Mouse (Mus musculus) forebrain, embryonic 15.5 days (tissue): ENCODE data around the gene Eva1b. TPM values are rescaled to one million over a fixed set of nuclear protein-coding genes. Genes with fewer than 3 reads are reported as not detected.

ENCODE experiments used
- ATAC-seq: fragments of 200-750 bp; cut with Nextera tagmentation; replicated peaks from 2 replicates; pipeline ENCODE4 v1.8.0; 2017; ENCODE audit warnings: mild to moderate bottlenecking, moderate TSS enrichment, moderate library complexity
- H3K27ac ChIP-seq: fragments of 300-500 bp; sonication (generic); replicated peaks from 2 replicates; pipeline ENCODE4 v1.5.1; 2015; ENCODE audit warnings: mild to moderate bottlenecking, inconsistent platforms
- H3K27me3 ChIP-seq: fragments of 300-500 bp; sonication (generic); 2 replicates; pipeline ENCODE4 v1.6.1; 2015; ENCODE audit warnings: inconsistent platforms
- H3K36me3 ChIP-seq: fragments of 300-500 bp; sonication (generic); 2 replicates; pipeline ENCODE4 v1.6.1; 2015; ENCODE audit warnings: mild to moderate bottlenecking, inconsistent platforms
- H3K4me1 ChIP-seq: fragments of 300-500 bp; sonication (generic); 2 replicates; pipeline ENCODE4 v1.6.1; 2015; ENCODE audit warnings: inconsistent platforms
- H3K4me2 ChIP-seq: fragments of 300-500 bp; sonication (generic); replicated peaks from 2 replicates; pipeline ENCODE4 v1.6.1; 2015; ENCODE audit warnings: mild to moderate bottlenecking, inconsistent platforms
- H3K4me3 ChIP-seq: fragments of 300-500 bp; sonication (generic); 2 replicates; pipeline ENCODE4 v1.5.1; 2015; ENCODE audit warnings: mild to moderate bottlenecking, inconsistent platforms
- H3K9ac ChIP-seq: fragments of 300-500 bp; sonication (generic); replicated peaks from 2 replicates; pipeline ENCODE4 v1.6.1; 2015; ENCODE audit warnings: mild to moderate bottlenecking, inconsistent platforms
- H3K9me3 ChIP-seq: fragments of 300-500 bp; sonication (generic); 2 replicates; pipeline ENCODE4 v1.6.1; 2016; ENCODE audit warnings: inconsistent platforms
- WGBS: fragments of 180-500 bp; shearing (Covaris S2); methylation state at CpG from one replicate; pipeline ENCODE4 v1.1.7; 2015; ENCODE audit warnings: mixed read lengths; 5-methylcytosine and 5-hydroxymethylcytosine counted together
- polyA plus RNA-seq: library from polyadenylated mRNA; unstranded; fragments of >200 nt; fragmentation: Nextera tagmentation; extraction: Ambion mirVana; gene quantifications from 2 replicates; pipeline ENCODE4 v1.2.1, GENCODE M21; 2015

The Eva1b gene
- polyA plus RNA-seq, 1 experiment from 2014 or later = 9.2 TPM

DNA sequence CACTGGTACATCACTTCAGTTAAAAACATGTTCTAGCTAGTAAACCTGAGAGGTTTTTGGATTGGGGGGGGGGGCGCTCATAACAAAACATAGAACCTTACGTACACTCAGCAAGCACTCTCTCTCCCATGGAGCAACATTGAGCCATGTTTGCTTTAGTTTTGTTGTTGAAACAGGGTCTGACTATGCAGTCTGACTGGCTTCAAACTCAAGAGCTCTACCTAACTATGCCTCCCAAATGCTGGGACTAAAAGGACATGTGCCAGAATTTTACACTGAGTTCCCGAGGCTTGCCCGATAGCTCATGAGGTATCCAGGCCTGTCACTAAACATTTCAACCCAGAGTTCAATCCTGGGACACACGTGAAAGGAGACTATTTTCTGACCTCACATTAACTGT is 35.5 kb downstream of the Eva1b start:
- no peaks in the 10 kb centered on the region for H3K27me3 ChIP-seq
- no peaks in the 10 kb centered on the region for H3K9me3 ChIP-seq
- no peak overlapping the region for H3K27ac ChIP-seq
- H3K9ac ChIP-seq = no peak overlapping the region
- H3K4me3 ChIP-seq = no peak overlapping the region
- WGBS = 93% methylated on average over 5 of the region's 5 CpGs
- ATAC-seq = no peak
- peaks cover 32% of the 10 kb centered on the region for H3K36me3 ChIP-seq
- H3K4me1 ChIP-seq = no peaks in the 10 kb centered on the region
- no peak overlapping the region for H3K4me2 ChIP-seq

- Histone ChIP-seq H3K9ac (no peak overlapping the region), H3K27me3 (no peaks in the 10 kb centered on the region), H3K27ac (no peak overlapping the region), H3K4me1 (no peaks in the 10 kb centered on the region), H3K4me3 (no peak overlapping the region), H3K9me3 (no peaks in the 10 kb centered on the region), H3K4me2 (no peak overlapping the region), H3K36me3 (peaks cover 28% of the 10 kb centered on the region)
- no peak for ATAC-seq
- 93% methylated on average over 3 of the region's 3 CpGs for WGBS
Measured at GRCm38 (mm10) chr4:126187096-126187495, 39.6 kb downstream of the Eva1b start.

GRCm38 (mm10) chr4:126190636-126191035 is 43.1 kb downstream of the Eva1b start:
- Histone ChIP-seq H3K27ac (no peak overlapping the region), H3K36me3 (peaks cover 37% of the 10 kb centered on the region), H3K27me3 (no peaks in the 10 kb centered on the region), H3K9ac (no peak overlapping the region), H3K4me2 (no peak overlapping the region), H3K4me1 (no peaks in the 10 kb centered on the region), H3K9me3 (no peaks in the 10 kb centered on the region), H3K4me3 (no peak overlapping the region)
- ATAC-seq = no peak
- 99% methylated on average over 2 of the region's 2 CpGs for WGBS

DNA sequence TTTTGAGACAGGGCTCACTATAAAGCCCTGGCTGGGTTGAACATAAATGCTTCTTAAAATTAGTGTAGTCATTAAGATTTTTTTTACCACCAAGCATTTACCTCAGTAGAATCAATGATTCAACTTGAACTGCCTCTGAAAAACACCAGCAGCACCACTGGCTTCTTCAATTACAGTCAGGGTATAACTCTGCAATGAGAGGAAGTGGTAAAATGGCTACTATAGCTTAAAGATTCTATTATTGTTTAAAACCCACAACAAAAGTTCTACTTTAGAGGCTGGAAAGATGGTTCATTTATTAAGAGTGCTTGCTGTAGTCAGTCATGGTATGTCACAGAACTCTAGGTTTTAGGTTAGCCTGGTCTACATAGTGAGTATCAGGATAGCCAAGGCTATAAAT is 46.7 kb downstream of the Eva1b start:
- no peak overlapping the region for H3K9ac ChIP-seq
- ATAC-seq = no peak
- no peaks in the 10 kb centered on the region for H3K27me3 ChIP-seq
- no peak overlapping the region for H3K4me2 ChIP-seq
- H3K4me1 ChIP-seq = peaks cover 15% of the 10 kb centered on the region; the same call in 1 of the 2 replicates
- H3K4me3 ChIP-seq = no peak overlapping the region
- H3K9me3 ChIP-seq = no peaks in the 10 kb centered on the region
- H3K36me3 ChIP-seq = peaks cover 30% of the 10 kb centered on the region
- H3K27ac ChIP-seq = no peak overlapping the region

DNA sequence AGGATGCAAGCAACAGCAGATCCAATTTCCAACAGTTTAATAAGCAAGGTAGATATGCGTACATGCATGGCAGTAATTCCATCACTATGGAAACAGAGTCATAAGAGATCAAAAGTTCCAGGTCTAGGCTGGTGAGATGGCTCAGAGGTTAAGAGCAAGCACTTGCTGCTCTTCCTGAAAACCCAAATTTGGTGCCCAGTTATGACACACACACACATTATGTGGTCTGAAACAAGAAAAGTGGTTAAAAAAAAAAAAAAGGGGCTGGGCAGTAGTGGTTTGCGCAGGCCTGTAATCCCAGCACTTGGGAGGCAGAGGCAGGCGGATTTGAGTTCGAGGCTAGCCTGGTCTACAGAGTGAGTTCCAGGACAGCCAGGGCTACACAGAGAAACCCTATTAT is 47.4 kb downstream of the Eva1b start:
- 98% methylated on average over 4 of the region's 4 CpGs for WGBS
- no peak overlapping the region for H3K9ac ChIP-seq
- no peak overlapping the region for H3K27ac ChIP-seq
- peaks cover 22% of the 10 kb centered on the region for H3K4me1 ChIP-seq
- no peak overlapping the region for H3K4me3 ChIP-seq
- no peak overlapping the region for H3K4me2 ChIP-seq
- ATAC-seq = no peak
- H3K27me3 ChIP-seq = no peaks in the 10 kb centered on the region
- H3K36me3 ChIP-seq = peaks cover 25% of the 10 kb centered on the region
- H3K9me3 ChIP-seq = no peaks in the 10 kb centered on the region

DNA sequence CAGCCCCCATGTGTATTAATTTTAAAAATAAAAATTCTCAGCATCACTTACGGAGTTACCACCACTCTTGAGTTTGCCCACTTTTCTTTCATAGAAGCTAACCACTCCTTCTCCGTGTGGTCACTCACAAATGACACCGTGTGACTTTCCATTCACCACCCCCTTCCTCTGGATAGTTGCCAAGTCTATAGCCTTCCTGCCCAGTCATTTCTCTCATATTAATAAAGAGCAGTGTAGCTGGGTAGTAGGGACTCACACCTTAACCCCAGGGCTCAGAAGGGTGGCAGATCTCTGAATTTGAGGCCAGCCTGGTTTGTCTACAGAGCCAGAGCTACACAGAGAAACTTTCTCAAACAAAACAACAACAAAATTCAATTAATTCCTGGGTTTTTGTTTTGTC is 49.9 kb downstream of the Eva1b start:
- 70% methylated on average over 3 of the region's 3 CpGs for WGBS
- no peak overlapping the region for H3K4me2 ChIP-seq
- H3K9me3 ChIP-seq = no peaks in the 10 kb centered on the region
- H3K36me3 ChIP-seq = peaks cover 16% of the 10 kb centered on the region
- H3K27me3 ChIP-seq = no peaks in the 10 kb centered on the region
- no peak overlapping the region for H3K4me3 ChIP-seq
- H3K27ac ChIP-seq = no peak overlapping the region
- H3K4me1 ChIP-seq = peaks cover 37% of the 10 kb centered on the region
- no peak for ATAC-seq
- no peak overlapping the region for H3K9ac ChIP-seq

Other genes starting within 250 kb of the Eva1b start
- gene Csf3r, start 123.2 kb upstream of the Eva1b start, polyA plus RNA-seq = 0.47 and 0.48 TPM in 2 replicates
- 113 TPM in 2 replicates for gene Mrps15, start 100.8 kb upstream of the Eva1b start, polyA plus RNA-seq
- gene Oscp1, start 89.2 kb upstream of the Eva1b start, polyA plus RNA-seq = 35.3 TPM in 2 replicates
- gene Lsm10, start 51.1 kb upstream of the Eva1b start, polyA plus RNA-seq = 58.9 and 63.8 TPM in 2 replicates
- 35.3 and 35.4 TPM in 2 replicates for gene Stk40, start 43.8 kb upstream of the Eva1b start, polyA plus RNA-seq
- gene Sh3d21, start 15.7 kb downstream of the Eva1b start, polyA plus RNA-seq = 0.86 and 0.88 TPM in 2 replicates
- 179 and 185 TPM in 2 replicates for gene Thrap3, start 55.0 kb downstream of the Eva1b start, polyA plus RNA-seq
- 76.8 and 79.6 TPM in 2 replicates for gene Map7d1, start 108.6 kb downstream of the Eva1b start, polyA plus RNA-seq
- 175 and 182 TPM in 2 replicates for gene Trappc3, start 114.6 kb downstream of the Eva1b start, polyA plus RNA-seq
- gene Col8a2, start 139.0 kb downstream of the Eva1b start, polyA plus RNA-seq = 2.0 and 3.0 TPM in 2 replicates
- gene Adprhl2, start 174.0 kb downstream of the Eva1b start, polyA plus RNA-seq = 81.9 and 85.3 TPM in 2 replicates
- 12.7 and 16.0 TPM in 2 replicates for gene Tekt2, start 177.9 kb downstream of the Eva1b start, polyA plus RNA-seq